Mouse (Mus musculus): Measurements from ENCODE around the gene Orai3. TPM values are rescaled to one million over a fixed set of nuclear protein-coding genes. Genes with fewer than 3 reads are reported as not detected.
"Not testable (repeated sequence)": the region's sequence is repeated elsewhere in the genome, so short reads cannot be mapped to it uniquely, and the experiment has no call there.

Orai3 gene
- polyA plus RNA-seq, 1 experiment from 2014 or later, result 13.3 TPM

DNA sequence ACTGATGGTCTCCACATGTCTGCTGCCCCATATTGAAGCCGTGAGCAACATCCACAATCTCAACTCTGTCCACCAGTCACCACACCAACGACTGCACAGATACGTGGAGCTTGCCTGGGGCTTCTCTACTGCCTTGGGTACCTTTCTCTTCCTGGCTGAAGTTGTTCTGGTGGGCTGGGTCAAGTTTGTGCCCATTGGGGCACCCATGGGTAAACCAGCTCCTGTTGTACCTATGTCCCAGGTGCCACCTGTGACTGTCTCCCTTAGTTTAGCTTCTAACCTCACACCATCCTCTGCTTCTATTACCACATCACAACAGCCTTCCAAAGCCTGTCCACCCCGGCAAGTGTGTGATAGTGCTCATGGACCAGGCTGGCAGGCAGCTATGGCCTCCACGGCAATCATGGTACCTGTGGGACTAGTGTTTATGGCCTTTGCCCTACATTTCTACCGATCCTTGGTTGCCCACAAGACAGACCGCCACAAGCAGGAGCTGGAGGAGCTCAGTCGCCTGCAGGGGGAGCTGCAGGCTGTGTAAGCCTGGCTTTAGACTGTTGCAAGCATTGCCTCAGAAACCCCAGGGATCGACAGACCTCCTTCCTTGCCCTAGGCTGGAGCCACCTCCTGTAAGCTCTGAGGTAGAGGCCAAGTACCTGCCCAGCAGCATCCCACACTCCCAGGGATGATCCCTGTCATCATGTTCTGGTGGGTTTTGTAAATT, 4.2 kb downstream of the Orai3 start:
- Histone ChIP-seq H3K4me1 (replicated peaks) (peaks cover 36% of the 10 kb centered on the region), H3K9ac (no peak overlapping the region), H3K9me3 (replicated peaks) (no peaks in the 10 kb centered on the region), H3K4me3 (no peak overlapping the region), H3K4me2 (no peak overlapping the region), H3K36me3 (peaks cover 6% of the 10 kb centered on the region), H3K27ac (ENCODE audit: poor library complexity, severe bottlenecking) (no peak overlapping the region), H3K27me3 (replicated peaks) (peaks cover 3% of the 10 kb centered on the region; the same call in 1 of the 2 replicates)
- ATAC-seq (ENCODE audit: insufficient number of reproducible peaks, low FRiP score), result no peak
- 42% methylated on average over 9 of the region's 9 CpGs for WGBS

DNA sequence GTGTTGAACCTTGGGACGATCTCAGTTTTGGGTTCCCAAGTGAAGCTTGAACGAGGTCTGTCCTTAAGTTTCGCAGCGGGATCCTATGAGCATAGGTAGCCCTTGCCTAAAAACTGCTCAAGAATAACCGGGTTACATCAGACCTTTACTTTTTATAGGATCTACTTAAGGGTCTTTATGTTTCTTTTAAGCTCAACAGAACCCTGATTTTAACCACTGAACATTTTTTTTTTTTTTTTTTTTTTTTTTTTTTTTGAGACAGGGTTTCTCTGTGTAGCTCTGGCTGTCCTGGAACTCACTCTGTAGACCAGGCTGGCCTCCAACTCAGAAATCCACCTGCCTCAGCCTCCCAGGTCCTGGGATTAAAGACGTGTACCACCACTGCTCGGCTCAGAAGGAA, 6.2 kb downstream of the Orai3 start:
- not testable (repeated sequence) for H3K9me3 ChIP-seq (replicated peaks); H3K27me3 ChIP-seq (replicated peaks); ATAC-seq (ENCODE audit: insufficient number of reproducible peaks, low FRiP score)
- Histone ChIP-seq H3K36me3 (peaks cover 26% of the 10 kb centered on the region), H3K27ac (ENCODE audit: poor library complexity, severe bottlenecking) (peak overlapping the region; percentile 99; the same call in 1 of the 2 replicates), H3K4me1 (replicated peaks) (peaks cover 18% of the 10 kb centered on the region), H3K4me3 (peak overlapping the region; percentile 99), H3K4me2 (peak overlapping the region; percentile 94), H3K9ac (peak overlapping the region; percentile 96)
- 70% methylated on average over 7 of the region's 7 CpGs for WGBS

DNA sequence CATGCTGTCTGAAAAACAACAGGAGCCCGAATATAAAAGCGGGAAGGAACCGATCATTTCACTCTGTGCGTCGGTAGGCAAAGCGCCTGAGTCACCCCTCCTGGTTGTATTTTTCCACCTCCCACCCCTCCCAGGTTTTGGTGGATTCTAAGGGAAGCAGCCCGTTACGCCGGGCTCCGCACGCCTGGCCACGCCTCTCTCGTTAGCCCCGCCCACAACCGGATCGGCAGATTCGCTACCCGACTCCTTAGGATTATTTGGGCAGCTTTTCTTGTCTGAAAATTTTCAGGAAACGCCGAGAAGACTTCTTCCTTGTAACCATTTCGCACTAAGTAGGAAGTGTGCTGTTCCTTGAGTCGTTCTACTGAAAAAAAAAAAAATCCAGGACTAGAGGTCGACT, 6.8 kb downstream of the Orai3 start, which contains the start of gene Setd1a:
Gene Setd1a (plus strand): TSS at position 245 of the 400 bp plus-strand sequence.
- peak within 1 kb of the TSS; percentile 99 for H3K27ac ChIP-seq (ENCODE audit: poor library complexity, severe bottlenecking)
- WGBS, result under 1% methylated on average over 23 of the region's 23 CpGs
- no peaks in the 10 kb centered on the region for H3K27me3 ChIP-seq (replicated peaks)

DNA sequence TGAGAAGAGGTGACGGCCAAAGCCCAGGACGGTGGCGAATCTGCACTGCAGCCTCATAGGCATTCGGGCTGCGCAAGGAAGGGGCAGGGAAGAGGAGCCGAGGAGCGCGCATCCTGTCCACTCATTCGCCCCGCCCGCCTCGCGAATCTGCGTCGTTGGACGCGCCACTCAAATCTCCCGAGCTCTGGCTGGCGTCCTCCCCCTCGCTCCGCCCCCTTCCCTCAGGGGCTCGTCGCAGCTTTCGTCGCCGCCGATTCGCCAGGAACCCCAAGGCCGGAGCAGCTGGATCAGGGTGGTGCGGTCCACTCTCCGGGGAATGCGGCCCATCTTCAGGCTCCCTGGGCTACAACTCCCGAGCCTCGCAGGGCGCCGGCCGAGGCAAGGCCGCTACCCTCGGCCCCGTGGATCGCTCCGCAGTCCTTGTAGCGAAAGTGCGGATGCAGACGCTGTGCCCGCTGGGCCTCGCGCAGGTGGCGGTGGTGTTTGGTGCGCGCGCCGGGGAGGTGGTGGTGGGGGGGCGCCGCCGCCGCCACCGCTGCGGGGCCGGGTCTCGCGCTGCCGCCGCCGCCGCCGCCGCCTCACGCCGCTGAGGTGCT, 7.4 kb downstream of the Orai3 start:
- H3K4me1 ChIP-seq (replicated peaks), result peaks cover 12% of the 10 kb centered on the region
- no peaks in the 10 kb centered on the region for H3K9me3 ChIP-seq (replicated peaks)
- peak overlapping the region; percentile 96 for H3K9ac ChIP-seq
- H3K27me3 ChIP-seq (replicated peaks), result no peaks in the 10 kb centered on the region
- peak overlapping the region; percentile 94 for H3K4me2 ChIP-seq
- ATAC-seq (ENCODE audit: insufficient number of reproducible peaks, low FRiP score), result peak; percentile 94
- H3K27ac ChIP-seq (ENCODE audit: poor library complexity, severe bottlenecking), result peak overlapping the region; percentile 99
- WGBS, result under 1% methylated on average over 61 of the region's 70 CpGs
- H3K4me3 ChIP-seq, result peak overlapping the region; percentile 99
- peaks cover 37% of the 10 kb centered on the region for H3K36me3 ChIP-seq

More for the DNA sequence above, 6.8 kb downstream of the Orai3 start, which contains the start of gene Setd1a:
- peak; percentile 78 for ATAC-seq (ENCODE audit: insufficient number of reproducible peaks, low FRiP score)
- Histone ChIP-seq H3K4me1 (replicated peaks) (peaks cover 13% of the 10 kb centered on the region), H3K4me2 (peak within 1 kb of the TSS; percentile 94), H3K36me3 (peaks cover 32% of the 10 kb centered on the region), H3K9ac (peak within 1 kb of the TSS; percentile 96), H3K9me3 (replicated peaks) (no peaks in the 10 kb centered on the region), H3K4me3 (peak within 1 kb of the TSS; percentile 99)

DNA sequence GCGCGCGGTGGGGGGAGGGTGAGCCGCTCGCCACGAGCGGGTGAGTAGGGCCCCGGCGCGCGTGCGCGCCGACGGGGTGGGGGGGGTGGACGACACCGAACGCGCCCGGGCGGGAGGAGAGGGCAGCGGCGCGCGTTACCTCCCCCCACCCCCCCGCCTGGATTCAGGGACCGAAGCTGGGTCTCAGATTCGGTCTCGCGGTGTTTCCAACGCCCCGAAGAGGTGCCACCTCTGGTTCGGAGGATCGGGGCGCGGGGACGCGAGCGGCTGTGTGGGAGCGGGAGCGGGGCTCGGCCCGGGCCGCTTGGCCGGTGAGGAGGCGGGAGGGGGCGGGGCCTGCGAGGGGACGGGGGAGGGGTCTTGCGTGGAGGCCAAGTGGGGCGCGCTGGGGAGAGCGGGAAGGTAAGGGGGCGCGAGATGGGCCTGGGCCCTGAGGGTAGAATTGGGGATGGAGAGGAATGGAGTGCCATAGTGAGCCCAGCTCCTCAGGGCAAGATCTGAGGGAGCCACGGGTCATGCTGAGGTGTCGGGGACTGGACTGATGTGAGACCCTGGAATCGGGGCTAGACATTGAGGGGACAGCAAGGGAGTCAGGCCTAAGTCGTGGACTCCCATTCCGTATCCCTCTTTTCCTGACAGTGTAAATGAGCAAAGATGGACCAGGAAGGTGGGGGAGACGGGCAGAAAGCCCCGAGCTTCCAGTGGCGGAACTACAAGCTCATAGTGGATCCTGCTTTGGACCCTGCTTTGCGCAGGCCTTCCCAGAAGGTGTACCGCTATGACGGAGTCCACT, 8.1 kb downstream of the Orai3 start:
- Histone ChIP-seq H3K4me2 (peak overlapping the region; percentile 94), H3K27me3 (replicated peaks) (no peaks in the 10 kb centered on the region), H3K4me1 (replicated peaks) (peaks cover 12% of the 10 kb centered on the region), H3K9ac (peak overlapping the region; percentile 96), H3K9me3 (replicated peaks) (no peaks in the 10 kb centered on the region), H3K27ac (ENCODE audit: poor library complexity, severe bottlenecking) (peak overlapping the region; percentile 99), H3K4me3 (peak overlapping the region; percentile 99), H3K36me3 (peaks cover 44% of the 10 kb centered on the region)
- peak; percentile 60 for ATAC-seq (ENCODE audit: insufficient number of reproducible peaks, low FRiP score)
- 3% methylated on average over 54 of the region's 66 CpGs for WGBS

- Histone ChIP-seq H3K36me3 (peaks cover 51% of the 10 kb centered on the region), H3K27ac (ENCODE audit: poor library complexity, severe bottlenecking) (no peak overlapping the region), H3K9ac (peak overlapping the region; percentile 96), H3K9me3 (replicated peaks) (no peaks in the 10 kb centered on the region), H3K27me3 (replicated peaks) (no peaks in the 10 kb centered on the region), H3K4me3 (peak overlapping the region; percentile 99), H3K4me2 (peak overlapping the region; percentile 94), H3K4me1 (replicated peaks) (peaks cover 12% of the 10 kb centered on the region)
- 77% methylated on average over 4 of the region's 4 CpGs for WGBS
- no peak for ATAC-seq (ENCODE audit: insufficient number of reproducible peaks, low FRiP score)
Observed at GRCm38 (mm10) chr7:127778350-127778749, 8.7 kb downstream of the Orai3 start.

DNA sequence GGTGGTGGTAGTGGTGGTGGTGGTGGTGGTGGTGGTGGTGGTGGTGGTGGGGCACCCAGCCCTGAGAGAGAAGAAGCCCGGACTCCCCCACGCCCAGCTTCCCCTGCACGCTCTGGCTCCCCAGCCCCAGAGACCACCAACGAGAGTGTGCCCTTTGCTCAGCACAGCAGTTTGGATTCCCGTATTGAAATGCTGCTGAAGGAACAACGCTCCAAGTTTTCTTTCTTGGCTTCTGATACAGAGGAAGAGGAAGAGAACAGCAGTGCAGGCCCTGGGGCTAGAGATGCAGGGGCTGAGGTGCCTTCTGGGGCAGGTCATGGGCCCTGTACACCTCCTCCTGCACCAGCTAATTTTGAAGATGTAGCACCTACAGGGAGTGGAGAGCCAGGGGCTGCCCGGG, 15.7 kb downstream of the Orai3 start, which contains the start of gene Gm49388:
Gene Gm49388 (plus strand): TSS at position 301 of the 400 bp plus-strand sequence.
- 90% methylated on average over 7 of the region's 7 CpGs for WGBS
- H3K27ac ChIP-seq (ENCODE audit: poor library complexity, severe bottlenecking), result no peak within 1 kb of the TSS
- H3K4me2 ChIP-seq, result no peak within 1 kb of the TSS
- H3K27me3 ChIP-seq (replicated peaks), result no peaks in the 10 kb centered on the region
- ATAC-seq (ENCODE audit: insufficient number of reproducible peaks, low FRiP score), result no peak
- no peak within 1 kb of the TSS; the same call in 1 of the 2 replicates for H3K9ac ChIP-seq
- no peaks in the 10 kb centered on the region for H3K9me3 ChIP-seq (replicated peaks)
- no peaks in the 10 kb centered on the region for H3K4me1 ChIP-seq (replicated peaks)
- H3K36me3 ChIP-seq, result peaks cover 98% of the 10 kb centered on the region
- H3K4me3 ChIP-seq, result no peak within 1 kb of the TSS

DNA sequence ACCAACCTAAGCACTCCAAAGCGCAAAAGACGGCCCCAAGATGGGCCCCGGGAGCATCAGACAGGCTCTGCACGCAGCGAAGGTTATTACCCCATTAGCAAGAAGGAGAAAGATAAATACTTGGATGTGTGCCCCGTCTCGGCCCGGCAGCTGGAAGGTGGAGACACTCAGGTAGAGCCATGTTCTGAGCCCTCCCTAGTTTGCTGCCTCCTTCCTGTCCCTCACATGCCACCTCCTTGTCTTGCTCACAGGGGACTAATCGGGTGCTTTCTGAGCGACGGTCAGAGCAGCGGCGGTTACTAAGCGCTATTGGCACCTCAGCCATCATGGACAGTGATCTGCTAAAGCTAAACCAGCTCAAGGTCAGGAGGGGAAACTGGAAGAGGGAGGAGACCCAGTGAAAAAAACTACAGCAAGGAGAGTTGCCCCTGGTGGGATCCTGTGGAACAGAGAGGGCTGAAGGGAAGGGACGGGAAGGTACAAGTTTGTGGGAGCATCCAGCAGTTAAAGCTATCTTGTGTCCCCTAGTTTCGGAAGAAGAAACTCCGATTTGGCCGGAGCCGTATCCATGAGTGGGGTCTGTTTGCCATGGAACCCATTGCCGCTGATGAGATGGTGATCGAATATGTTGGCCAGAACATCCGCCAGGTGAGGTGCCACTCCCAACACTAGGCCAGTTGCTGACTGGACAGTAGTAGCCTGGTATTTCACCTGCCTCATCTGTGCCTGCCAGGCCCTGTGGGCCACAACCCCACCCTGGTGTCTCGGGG, 27.6 kb downstream of the Orai3 start:
- peaks cover 82% of the 10 kb centered on the region for H3K36me3 ChIP-seq
- H3K9me3 ChIP-seq (replicated peaks), result no peaks in the 10 kb centered on the region
- H3K4me1 ChIP-seq (replicated peaks), result peaks cover 4% of the 10 kb centered on the region
- 90% methylated on average over 23 of the region's 23 CpGs for WGBS
- H3K4me2 ChIP-seq, result no peak overlapping the region
- no peak overlapping the region for H3K4me3 ChIP-seq
- no peak for ATAC-seq (ENCODE audit: insufficient number of reproducible peaks, low FRiP score)
- H3K27ac ChIP-seq (ENCODE audit: poor library complexity, severe bottlenecking), result no peak overlapping the region
- no peak overlapping the region for H3K9ac ChIP-seq
- no peaks in the 10 kb centered on the region for H3K27me3 ChIP-seq (replicated peaks)

DNA sequence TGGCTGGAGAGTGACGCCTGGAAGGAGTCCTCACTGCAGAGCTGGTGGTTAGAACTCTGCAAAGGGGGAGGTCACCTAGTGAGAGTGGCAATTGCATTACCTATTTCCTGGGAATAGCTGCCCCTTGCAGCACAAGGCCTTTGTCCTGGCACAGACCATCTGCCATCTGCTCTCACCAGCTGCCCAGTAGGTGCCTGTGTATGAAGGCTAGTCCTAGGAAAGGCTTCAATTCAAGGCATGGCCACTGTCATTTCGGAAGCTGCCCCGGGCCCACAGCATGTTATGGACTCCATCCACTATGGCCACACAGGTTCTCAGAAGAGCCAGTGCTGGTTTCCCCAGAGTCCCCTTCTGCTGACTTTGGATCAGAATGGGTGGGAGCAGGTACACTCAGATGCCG, 29.0 kb downstream of the Orai3 start:
- Histone ChIP-seq H3K36me3 (peaks cover 80% of the 10 kb centered on the region), H3K4me2 (no peak overlapping the region), H3K4me1 (replicated peaks) (peaks cover 4% of the 10 kb centered on the region), H3K4me3 (no peak overlapping the region), H3K27ac (ENCODE audit: poor library complexity, severe bottlenecking) (no peak overlapping the region), H3K9ac (no peak overlapping the region), H3K27me3 (replicated peaks) (no peaks in the 10 kb centered on the region), H3K9me3 (replicated peaks) (no peaks in the 10 kb centered on the region)
- WGBS, result 87% methylated on average over 4 of the region's 4 CpGs
- no peak for ATAC-seq (ENCODE audit: insufficient number of reproducible peaks, low FRiP score)

DNA sequence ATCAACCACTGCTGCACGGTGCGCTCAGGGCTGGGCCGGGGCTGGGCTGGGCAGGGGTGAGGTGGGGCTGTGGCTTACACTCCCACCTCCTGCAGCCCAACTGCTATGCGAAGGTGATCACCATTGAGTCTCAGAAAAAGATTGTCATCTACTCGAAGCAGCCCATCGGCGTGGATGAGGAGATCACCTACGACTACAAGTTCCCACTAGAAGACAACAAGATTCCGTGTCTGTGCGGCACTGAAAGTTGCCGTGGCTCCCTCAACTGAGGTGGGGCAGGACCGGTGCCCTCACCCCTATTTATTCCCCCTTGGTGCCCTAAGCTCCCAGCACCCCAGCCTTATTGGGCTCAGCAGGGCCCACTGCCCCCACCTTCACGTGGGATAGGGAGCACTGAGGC, 29.6 kb downstream of the Orai3 start:
- no peaks in the 10 kb centered on the region for H3K9me3 ChIP-seq (replicated peaks)
- peaks cover 4% of the 10 kb centered on the region for H3K4me1 ChIP-seq (replicated peaks)
- no peak overlapping the region for H3K4me2 ChIP-seq
- H3K4me3 ChIP-seq, result no peak overlapping the region
- WGBS, result 90% methylated on average over 13 of the region's 13 CpGs
- no peaks in the 10 kb centered on the region for H3K27me3 ChIP-seq (replicated peaks)
- H3K27ac ChIP-seq (ENCODE audit: poor library complexity, severe bottlenecking), result no peak overlapping the region
- ATAC-seq (ENCODE audit: insufficient number of reproducible peaks, low FRiP score), result no peak
- H3K36me3 ChIP-seq, result peaks cover 74% of the 10 kb centered on the region
- H3K9ac ChIP-seq, result no peak overlapping the region
